Mouse (Mus musculus) lung, postnatal 0 days (tissue): Measurements from ENCODE around the gene 2700081O15Rik. TPM values are rescaled to one million over a fixed set of nuclear protein-coding genes. Genes with fewer than 3 reads are reported as not detected.

ENCODE experiments used
- ATAC-seq: fragments of 200-750 bp; cut with Nextera tagmentation; 2 replicates; pipeline ENCODE4 v1.8.0; 2017; ENCODE audit warnings: moderate library complexity
- DNase-seq: peaks from one replicate; pipeline ENCODE4 v3.0.0-alpha.2; 2016; ENCODE audit warnings: low spot score
- H3K27ac ChIP-seq: fragments of 300-500 bp; sonication (generic); 2 replicates; pipeline ENCODE4 v1.5.1; 2014; ENCODE audit warnings: antibody characterized with exemption, mild to moderate bottlenecking, low read length, mixed read lengths
- H3K27me3 ChIP-seq: fragments of 300-500 bp; sonication (generic); replicated peaks from 2 replicates; pipeline ENCODE4 v1.6.1; 2014; ENCODE audit warnings: low read length, mixed read lengths; ENCODE audit not compliant: insufficient read depth
- H3K36me3 ChIP-seq: fragments of 300-500 bp; sonication (generic); 2 replicates; pipeline ENCODE4 v1.6.1; 2014; ENCODE audit warnings: low read length, mixed read lengths; ENCODE audit not compliant: insufficient read depth
- H3K4me1 ChIP-seq: fragments of 300-500 bp; sonication (generic); 2 replicates; pipeline ENCODE4 v1.6.1; 2014; ENCODE audit warnings: antibody characterized with exemption, low read depth, low read length, mixed read lengths; ENCODE audit not compliant: insufficient read depth
- H3K4me2 ChIP-seq: fragments of 300-500 bp; sonication (generic); replicated peaks from 2 replicates; pipeline ENCODE4 v1.6.1; 2014; ENCODE audit warnings: low read depth, mild to moderate bottlenecking, low read length, moderate library complexity, mixed read lengths
- H3K4me3 ChIP-seq: fragments of 300-500 bp; sonication (generic); 2 replicates; pipeline ENCODE4 v1.5.1; 2014; ENCODE audit warnings: low read depth, low read length
- H3K9ac ChIP-seq: fragments of 300-500 bp; sonication (generic); replicated peaks from 2 replicates; pipeline ENCODE4 v1.6.1; 2014; ENCODE audit warnings: low read depth, mild to moderate bottlenecking
- H3K9me3 ChIP-seq: fragments of 300-500 bp; sonication (generic); 2 replicates; pipeline ENCODE4 v1.6.1; 2016; ENCODE audit warnings: low read length, mixed read lengths
- CTCF ChIP-seq: IDR thresholded peaks from 2 replicates; pipeline ENCODE4 v1.5.1; 2016; ENCODE audit warnings: antibody characterized with exemption, mild to moderate bottlenecking
- EP300 ChIP-seq: IDR thresholded peaks from 2 replicates; pipeline ENCODE4 v1.6.1; 2016; ENCODE audit warnings: antibody characterized with exemption, mild to moderate bottlenecking, control low read depth
- WGBS: fragments of 180-500 bp; shearing (Covaris S2); extraction: QIAGEN DNeasy Blood & Tissue Kit; methylation state at CpG from one replicate; pipeline ENCODE4 v1.1.7; 2014; 5-methylcytosine and 5-hydroxymethylcytosine counted together
- microRNA-seq: library from miRNA; unstranded; fragments of <30 nt; microRNA quantifications from one replicate; pipeline ENCODE4, GENCODE M21; 2016
- polyA plus RNA-seq: library from polyadenylated mRNA; unstranded; fragments of >200 nt; fragmentation: Nextera tagmentation; extraction: Ambion mirVana; gene quantifications from 2 replicates; pipeline ENCODE4 v1.2.1, GENCODE M21; 2015

The 2700081O15Rik gene
- polyA plus RNA-seq, 1 experiment from 2014 or later: 4.4 TPM

DNA sequence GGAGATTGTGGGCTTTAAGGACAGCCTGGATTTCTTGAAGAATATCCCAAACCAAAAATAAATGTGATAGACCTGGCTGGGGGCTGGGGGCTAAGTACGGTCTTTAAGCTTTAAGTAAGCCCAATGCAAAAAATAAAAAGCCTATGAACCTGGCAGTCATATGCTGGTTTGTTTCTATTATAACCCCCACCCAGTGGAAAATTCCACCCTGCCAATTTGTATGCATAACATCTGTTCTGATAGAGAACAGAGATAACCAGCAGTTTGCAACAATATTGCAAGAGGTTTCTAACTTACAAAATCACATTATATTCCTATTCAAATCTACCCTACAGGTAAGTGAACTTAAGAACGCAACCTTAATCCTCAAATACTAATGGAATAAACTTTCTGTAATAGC lies 53.2 kb downstream of the 2700081O15Rik start:
- Histone ChIP-seq H3K27ac (no peak overlapping the region), H3K4me2 (no peak overlapping the region), H3K4me3 (no peak overlapping the region), H3K9ac (no peak overlapping the region), H3K27me3 (no peaks in the 10 kb centered on the region), H3K36me3 (no peaks in the 10 kb centered on the region), H3K4me1 (no peaks in the 10 kb centered on the region), H3K9me3 (no peaks in the 10 kb centered on the region)
- TF ChIP-seq CTCF (no peak), EP300 (no peak)
- DNase-seq: no peak
- 82% methylated on average over 2 of the region's 2 CpGs for WGBS
- ATAC-seq: no peak

Small RNA genes lying within 50 kb of the gene (microRNA-seq; reads per million reads assigned to microRNA genes)
- not detected for gene Mir6991

Other genes with a start within 250 kb of the 2700081O15Rik start
- 107 and 119 TPM in 2 replicates for gene Otub1, start 211.3 kb upstream of the 2700081O15Rik start, polyA plus RNA-seq
- gene Cox8a, start 200.0 kb upstream of the 2700081O15Rik start, polyA plus RNA-seq: 889 and 976 TPM in 2 replicates
- gene Naa40, start 176.4 kb upstream of the 2700081O15Rik start, polyA plus RNA-seq: 16.6 and 17.7 TPM in 2 replicates
- gene Rcor2, start 150.3 kb upstream of the 2700081O15Rik start, polyA plus RNA-seq: 1.3 and 1.5 TPM in 2 replicates
- 29.8 and 35.9 TPM in 2 replicates for gene Mark2, start 75.8 kb upstream of the 2700081O15Rik start, polyA plus RNA-seq
- 16.1 and 17.2 TPM in 2 replicates for gene Spindoc, start 34.6 kb upstream of the 2700081O15Rik start, polyA plus RNA-seq
- 122 and 132 TPM in 2 replicates for gene Rtn3, start 65.7 kb downstream of the 2700081O15Rik start, polyA plus RNA-seq
- 20.0 and 21.6 TPM in 2 replicates for gene Atl3, start 76.4 kb downstream of the 2700081O15Rik start, polyA plus RNA-seq
- 17.9 and 19.1 TPM in 2 replicates for gene Pla2g16, start 139.8 kb downstream of the 2700081O15Rik start, polyA plus RNA-seq
- 0.36 and 0.54 TPM in 2 replicates for gene Lgals12, start 189.6 kb downstream of the 2700081O15Rik start, polyA plus RNA-seq
- 0.18 TPM in 1 of 2 replicates, not detected in the other for gene Hrasls5, start 194.9 kb downstream of the 2700081O15Rik start, polyA plus RNA-seq